Mouse (Mus musculus) activated CD4-positive, CD25-positive, alpha-beta regulatory T cell, adult 4 months (primary cell): ENCODE measurements around the gene Edem3. TPM values are rescaled to one million over a fixed set of nuclear protein-coding genes. Genes with fewer than 3 reads are reported as not detected.
"Not testable (repeated sequence)": the region's sequence is repeated elsewhere in the genome, so short reads cannot be mapped to it uniquely, and the experiment has no call there.

ENCODE experiments used
- ATAC-seq: one replicate; pipeline ENCODE4 v1.8.0; 2017
- polyA plus RNA-seq, 2 experiments: library from polyadenylated mRNA; unstranded; fragments of 100-300 nt; shearing (Covaris generic); gene quantifications; one replicate each; pipeline ENCODE4 v1.2.1; 2017

The Edem3 gene
- polyA plus RNA-seq, 2 experiments from 2014 or later: 3.8 to 4.3 TPM

DNA sequence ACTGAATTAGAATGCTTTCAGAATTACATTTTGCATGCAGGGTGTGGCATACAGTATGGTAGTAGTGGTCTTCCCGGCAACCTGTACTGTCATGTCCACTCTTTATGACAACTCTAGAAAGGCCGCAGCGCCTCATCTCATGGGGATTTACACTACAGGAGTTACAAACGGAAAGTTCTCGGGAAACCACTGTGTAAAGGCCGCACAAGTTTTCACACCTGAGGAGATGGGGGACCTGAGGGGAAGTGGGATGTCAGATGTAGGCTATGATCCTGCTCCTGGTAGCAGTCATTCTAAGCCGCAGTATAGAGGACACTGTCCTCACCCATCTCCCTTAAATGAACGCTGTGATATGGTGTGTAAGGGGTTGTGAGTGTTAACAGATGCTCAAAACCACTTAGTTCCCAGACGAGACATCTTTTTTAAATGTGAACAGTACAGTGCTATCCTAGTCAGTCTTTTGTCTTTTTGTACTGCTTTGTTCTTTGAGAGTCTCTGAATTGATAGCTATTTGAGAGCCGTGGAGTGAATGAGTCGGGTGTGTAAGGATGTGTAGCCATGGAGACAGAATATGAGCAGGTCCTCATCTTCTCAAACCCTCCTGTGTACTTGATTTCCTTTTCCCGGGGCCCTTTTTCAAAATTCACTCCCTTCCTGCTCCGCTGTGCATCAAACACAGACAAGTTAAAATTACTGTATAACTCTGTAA is 57.0 kb downstream of the Edem3 start:
- no peak for ATAC-seq

- no peak for ATAC-seq
Observed at GRCm38 (mm10) chr1:151816051-151816450, 60.9 kb downstream of the Edem3 start.

DNA sequence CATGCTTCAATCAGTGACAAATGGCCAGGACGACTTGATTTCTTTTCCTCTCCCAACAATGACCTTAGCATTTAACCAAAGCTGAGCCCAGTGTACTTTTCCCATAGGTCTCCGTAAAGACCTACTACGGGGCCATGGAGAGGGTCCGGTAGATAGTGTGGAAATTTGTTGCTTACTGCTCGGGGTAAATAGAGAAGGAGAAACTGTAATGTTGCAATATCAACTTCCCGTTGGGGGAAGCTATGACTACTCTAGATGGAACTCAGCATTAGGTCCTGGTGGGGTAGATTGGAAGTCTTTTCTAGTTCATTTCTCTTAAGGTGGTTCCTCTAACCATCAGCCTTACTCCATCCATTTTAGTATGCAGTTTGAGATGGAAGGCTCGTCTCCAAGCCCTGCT is 64.0 kb downstream of the Edem3 start:
- no peak for ATAC-seq

DNA sequence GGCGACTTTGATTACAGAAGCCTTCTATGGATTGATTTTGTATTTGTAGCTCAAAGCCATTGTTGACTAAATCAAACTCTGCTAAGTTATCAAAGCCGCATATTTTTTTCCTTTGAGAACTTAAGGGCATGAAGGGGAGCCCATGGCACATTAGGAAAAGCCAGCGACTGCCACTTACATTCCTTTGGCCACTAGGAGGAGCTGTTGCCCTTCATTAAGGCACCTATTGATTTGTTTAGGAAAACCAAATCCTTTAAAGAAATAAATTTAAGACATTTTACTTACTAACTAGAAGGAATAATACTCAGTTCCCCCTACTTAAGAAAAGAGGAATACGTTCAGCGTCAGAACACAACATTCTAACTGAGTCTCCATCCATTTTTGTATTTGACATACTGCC is 65.3 kb downstream of the Edem3 start:
- ATAC-seq: peak; percentile 75

DNA sequence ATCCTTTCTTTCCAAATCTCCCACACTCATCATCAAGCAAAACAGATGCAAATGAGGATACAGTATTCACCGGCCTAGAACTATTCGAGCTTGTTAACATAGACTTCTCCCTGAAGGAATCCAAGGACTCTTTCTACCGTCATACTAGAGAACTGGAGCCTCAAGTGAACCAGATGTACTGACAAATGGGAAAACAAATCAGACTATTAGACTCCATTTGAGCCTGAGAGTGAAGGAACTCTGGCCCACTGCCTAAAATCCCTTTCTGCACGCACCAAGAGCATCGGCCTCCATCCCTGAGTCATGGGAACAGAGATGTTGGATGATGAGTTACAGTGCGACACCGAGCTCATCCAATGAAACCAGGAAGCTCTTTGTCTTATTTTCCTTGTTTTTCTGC is 69.9 kb downstream of the Edem3 start:
- ATAC-seq: no peak

DNA sequence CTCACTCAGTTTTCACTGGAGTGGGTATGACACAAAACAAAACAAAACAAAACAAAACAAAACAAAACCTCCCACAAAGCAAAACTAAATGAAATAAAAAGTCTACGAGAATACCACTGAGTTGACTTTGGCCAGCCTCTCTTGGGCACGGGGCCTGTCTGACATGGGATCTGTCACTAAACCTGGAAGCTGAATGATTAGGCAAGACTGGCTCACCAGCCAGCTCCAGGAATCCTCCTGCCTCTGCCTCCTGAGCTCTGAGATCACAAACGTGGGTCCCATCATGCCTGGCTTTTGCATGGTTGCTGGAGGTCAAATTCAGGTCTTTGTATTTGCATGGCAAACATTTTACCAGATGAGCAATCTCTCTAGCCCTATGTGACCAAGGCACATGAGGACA is 76.6 kb downstream of the Edem3 start:
- no peak for ATAC-seq

- no peak for ATAC-seq
Observed at GRCm38 (mm10) chr1:151835261-151835660, 80.1 kb downstream of the Edem3 start.

- not testable (repeated sequence) for ATAC-seq
Observed at GRCm38 (mm10) chr1:151840345-151840744, 85.2 kb downstream of the Edem3 start.

DNA sequence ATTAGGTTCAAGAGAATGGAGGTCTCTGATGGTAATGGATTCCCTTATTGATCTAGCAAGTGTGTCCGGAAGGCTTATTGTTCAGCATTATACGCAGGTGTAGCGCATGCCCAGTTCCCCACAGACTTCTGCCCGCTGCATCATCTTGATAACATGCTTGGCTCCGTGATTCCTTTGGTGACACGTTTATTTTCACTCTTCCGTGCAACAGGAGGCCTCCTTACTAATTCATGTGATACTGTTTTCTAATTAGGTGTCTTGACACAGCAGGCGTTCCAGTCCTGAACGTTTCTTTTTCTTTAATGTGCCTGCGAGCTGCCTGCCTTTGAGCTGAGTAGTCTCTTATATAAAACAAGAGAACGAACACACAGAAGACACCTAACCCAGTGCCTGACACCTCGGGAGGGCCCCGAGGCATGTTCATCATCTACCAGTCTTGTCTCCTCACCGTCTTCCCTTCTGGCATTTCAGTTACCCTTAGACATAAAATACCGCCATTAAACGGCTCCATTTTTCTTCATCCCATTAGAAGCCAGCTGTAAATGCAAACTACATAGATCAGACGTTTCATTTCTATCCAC is 90.2 kb downstream of the Edem3 start:
- ATAC-seq: no peak

- no peak for ATAC-seq
Observed at GRCm38 (mm10) chr1:151845926-151846782, 91.0 kb downstream of the Edem3 start.

GRCm38 (mm10) chr1:151848286-151848685 is 93.1 kb downstream of the Edem3 start:
- ATAC-seq: no peak

- no peak for ATAC-seq
Observed at GRCm38 (mm10) chr1:151849993-151850608, 94.9 kb downstream of the Edem3 start.

- no peak for ATAC-seq
Observed at GRCm38 (mm10) chr1:151851051-151851848, 96.1 kb downstream of the Edem3 start.

GRCm38 (mm10) chr1:151851976-151852375 is 96.8 kb downstream of the Edem3 start:
- ATAC-seq: no peak

DNA sequence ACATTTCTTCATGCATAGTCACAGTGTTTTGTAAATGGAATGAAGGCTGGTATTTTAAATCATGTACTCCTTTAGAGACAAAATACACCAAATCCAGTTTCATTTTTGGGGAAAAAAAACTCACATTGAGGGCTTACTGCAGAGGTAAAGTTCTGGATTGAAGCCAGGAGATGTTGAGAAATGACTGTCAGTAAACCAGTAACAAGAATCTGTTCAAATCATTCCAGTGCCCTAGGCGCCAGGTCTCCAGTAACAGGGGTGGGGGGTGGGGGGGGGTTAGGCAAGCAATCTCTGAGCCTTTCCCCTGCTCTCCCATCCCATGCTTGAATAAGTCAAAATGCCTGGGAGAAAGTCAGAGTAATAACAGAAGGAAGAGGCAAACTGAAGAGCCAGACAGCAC is 100.4 kb downstream of the Edem3 start:
- no peak for ATAC-seq

DNA sequence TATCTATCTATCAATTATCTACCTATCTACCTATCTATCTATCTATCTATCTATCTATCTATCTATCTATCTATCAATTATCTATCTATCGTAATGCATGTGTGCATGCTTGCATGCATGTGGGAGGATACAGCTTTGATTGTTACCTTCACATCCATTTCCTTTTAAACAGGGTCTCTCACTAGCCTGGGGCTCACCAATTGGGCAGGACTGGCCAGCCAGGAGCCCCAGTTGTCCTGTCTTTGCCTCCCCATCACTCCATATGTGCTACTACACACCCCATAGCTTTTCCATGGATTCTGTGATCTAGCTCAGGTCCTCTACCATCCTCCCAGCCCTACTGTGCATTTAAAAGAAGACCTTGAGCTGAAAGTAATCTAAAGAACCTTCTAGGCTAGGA is 103.3 kb downstream of the Edem3 start:
- no peak for ATAC-seq

DNA sequence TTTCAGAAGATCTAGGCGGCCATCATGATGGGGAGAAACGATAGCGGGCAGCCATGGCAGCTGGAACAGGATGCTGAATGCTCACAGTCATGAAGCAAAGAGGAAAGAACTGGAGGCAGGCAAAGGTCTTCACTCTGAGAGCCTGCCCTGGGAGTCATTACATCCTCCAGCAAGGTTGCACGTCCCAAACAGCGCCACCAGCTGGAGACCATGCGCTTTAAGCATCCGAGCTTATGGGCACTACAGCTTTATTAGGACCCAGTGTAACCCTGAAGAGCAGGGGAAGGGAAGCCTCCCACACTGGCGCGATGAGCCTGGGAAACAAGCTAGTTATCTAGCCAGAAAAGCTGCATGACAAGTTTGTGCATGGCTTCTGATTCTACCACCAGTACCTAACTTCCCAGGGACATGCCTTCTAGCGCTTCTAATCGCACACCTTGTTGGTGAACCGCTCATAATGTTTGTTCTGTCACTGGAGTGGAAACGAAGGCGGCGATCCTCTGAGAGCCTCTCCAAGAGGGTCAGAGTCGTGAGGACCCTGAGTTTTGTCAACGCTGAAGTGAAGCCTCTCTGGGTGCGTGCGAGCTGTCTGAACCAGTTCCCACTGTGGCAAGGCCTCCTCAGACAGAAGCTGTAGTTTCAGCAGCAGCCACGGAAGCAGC is 106.3 kb downstream of the Edem3 start:
- no peak for ATAC-seq

DNA sequence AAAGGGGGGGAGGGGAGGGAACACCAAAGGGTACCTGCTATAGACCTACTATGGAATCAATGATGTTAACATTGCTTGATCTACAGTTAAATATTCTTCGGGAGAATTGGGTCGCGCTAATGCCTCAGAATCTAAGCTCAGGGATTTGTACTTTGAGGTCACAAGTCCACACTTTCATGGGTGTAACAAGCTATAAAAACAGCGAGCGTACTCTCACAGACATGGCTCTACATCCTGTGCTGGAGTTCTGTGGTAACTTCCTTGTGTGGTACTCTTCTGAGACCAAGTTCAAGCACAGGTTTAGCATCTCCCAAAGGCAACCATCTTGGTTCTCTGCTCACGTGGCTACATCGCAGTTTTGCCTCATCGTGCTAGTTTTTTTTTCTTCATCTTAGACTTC is 106.9 kb downstream of the Edem3 start:
- no peak for ATAC-seq

DNA sequence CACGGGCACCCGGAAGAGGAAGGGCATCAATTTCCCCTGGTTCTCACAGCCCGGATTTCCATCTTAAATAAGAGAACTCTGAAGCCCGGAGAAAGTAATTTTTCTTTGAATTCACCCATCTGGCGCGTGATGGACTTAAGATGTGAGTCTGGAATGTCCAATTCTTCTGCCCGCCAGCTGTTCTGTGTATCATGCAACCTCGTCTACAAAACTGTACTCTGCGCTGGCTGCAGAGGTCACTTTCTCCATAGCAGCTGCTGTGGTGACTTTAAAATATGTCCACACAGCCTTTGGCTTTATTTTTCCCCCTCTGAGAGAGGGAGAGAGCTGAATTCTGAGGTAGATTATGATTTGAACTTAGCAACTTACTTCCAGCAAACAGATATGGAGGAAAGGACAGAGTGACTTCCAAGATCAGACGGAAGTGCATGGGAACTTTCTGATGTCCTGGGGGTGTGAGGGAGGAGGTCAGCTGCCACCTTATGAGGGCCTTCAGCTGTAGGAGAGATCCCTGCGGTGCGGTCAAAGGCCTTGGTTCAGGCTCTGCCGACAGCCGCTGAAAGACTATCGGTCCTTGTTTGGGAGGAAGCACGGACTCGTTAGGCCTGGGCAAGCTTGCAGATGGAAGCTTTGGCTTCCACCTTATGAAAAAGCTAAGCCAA is 108.1 kb downstream of the Edem3 start:
- ATAC-seq: no peak

- ATAC-seq: no peak
Observed at GRCm38 (mm10) chr1:151863797-151864147, 108.6 kb downstream of the Edem3 start.

- no peak for ATAC-seq
Observed at GRCm38 (mm10) chr1:151864326-151864725, 109.2 kb downstream of the Edem3 start.
